Mouse (Mus musculus): ENCODE results near the gene Rab15. TPM values are rescaled to one million over a fixed set of nuclear protein-coding genes. Genes with fewer than 3 reads are reported as not detected.
"Not testable (repeated sequence)": the region's sequence is repeated elsewhere in the genome, so short reads cannot be mapped to it uniquely, and the experiment has no call there.

Rab15 gene
- 25.1 and 27.8 TPM in 2 replicates for polyA plus RNA-seq (2016; fragmentation: Nextera tagmentation; extraction: Ambion mirVana)

- 2% methylated on average over 17 of the region's 17 CpGs for WGBS
- Histone ChIP-seq H3K27me3 (peaks cover 37% of the 10 kb centered on the region), H3K9me3 (replicated peaks) (no peaks in the 10 kb centered on the region), H3K36me3 (no peaks in the 10 kb centered on the region), H3K4me2 (replicated peaks) (peak within 1 kb of the TSS; percentile 87), H3K4me1 (peaks cover 25% of the 10 kb centered on the region), H3K27ac (peak within 1 kb of the TSS; percentile 84), H3K9ac (peak within 1 kb of the TSS; percentile 89), H3K4me3 (peak within 1 kb of the TSS; percentile 73)
- peak; percentile 55 for ATAC-seq (ENCODE audit: low FRiP score)
Observed at GRCm38 (mm10) chr12:76822651-76823041, at the start of gene Rab15. Gene Rab15, minus strand, starts transcription at chr12:76822908.

- no peak for ATAC-seq (ENCODE audit: low FRiP score)
- WGBS = 88% methylated on average over 7 of the region's 7 CpGs
Observed at GRCm38 (mm10) chr12:76869561-76869960, 46.9 kb upstream of the Rab15 start.

GRCm38 (mm10) chr12:76868463-76869198 is 45.9 kb upstream of the Rab15 start:
- H3K4me3 ChIP-seq = no peak overlapping the region
- WGBS = 73% methylated on average over 14 of the region's 14 CpGs
- no peaks in the 10 kb centered on the region for H3K36me3 ChIP-seq
- no peak for ATAC-seq (ENCODE audit: low FRiP score)
- no peak overlapping the region for H3K9ac ChIP-seq
- no peak overlapping the region for H3K4me2 ChIP-seq (replicated peaks)
- no peaks in the 10 kb centered on the region for H3K4me1 ChIP-seq
- no peaks in the 10 kb centered on the region for H3K27me3 ChIP-seq
- no peaks in the 10 kb centered on the region for H3K9me3 ChIP-seq (replicated peaks)
- H3K27ac ChIP-seq = no peak overlapping the region

More at GRCm38 (mm10) chr12:76869561-76869960, 46.9 kb upstream of the Rab15 start:
- Histone ChIP-seq H3K9me3 (replicated peaks) (no peaks in the 10 kb centered on the region), H3K4me3 (no peak overlapping the region), H3K4me1 (no peaks in the 10 kb centered on the region), H3K4me2 (replicated peaks) (no peak overlapping the region), H3K27ac (no peak overlapping the region), H3K36me3 (no peaks in the 10 kb centered on the region), H3K9ac (no peak overlapping the region), H3K27me3 (no peaks in the 10 kb centered on the region)

- no peak overlapping the region for H3K27ac ChIP-seq
- no peaks in the 10 kb centered on the region for H3K4me1 ChIP-seq
- no peaks in the 10 kb centered on the region for H3K36me3 ChIP-seq
- 64% methylated on average over 10 of the region's 10 CpGs for WGBS
- H3K9ac ChIP-seq = no peak overlapping the region
- H3K4me3 ChIP-seq = no peak overlapping the region
- H3K9me3 ChIP-seq (replicated peaks) = no peaks in the 10 kb centered on the region
- no peak overlapping the region for H3K4me2 ChIP-seq (replicated peaks)
- no peak for ATAC-seq (ENCODE audit: low FRiP score)
- no peaks in the 10 kb centered on the region for H3K27me3 ChIP-seq
Observed at GRCm38 (mm10) chr12:76867586-76868280, 45.0 kb upstream of the Rab15 start.

GRCm38 (mm10) chr12:76865266-76865665 is 42.6 kb upstream of the Rab15 start:
- no peak for ATAC-seq (ENCODE audit: low FRiP score)
- Histone ChIP-seq H3K27ac (no peak overlapping the region), H3K9me3 (replicated peaks) (no peaks in the 10 kb centered on the region), H3K9ac (no peak overlapping the region), H3K4me1 (no peaks in the 10 kb centered on the region), H3K4me3 (no peak overlapping the region), H3K4me2 (replicated peaks) (no peak overlapping the region), H3K36me3 (no peaks in the 10 kb centered on the region), H3K27me3 (no peaks in the 10 kb centered on the region)
- 68% methylated on average over 13 of the region's 13 CpGs for WGBS

GRCm38 (mm10) chr12:76863651-76864050 is 40.9 kb upstream of the Rab15 start:
- no peaks in the 10 kb centered on the region for H3K4me1 ChIP-seq
- no peak overlapping the region for H3K27ac ChIP-seq
- H3K9me3 ChIP-seq (replicated peaks) = no peaks in the 10 kb centered on the region; the same call in 1 of the 2 replicates
- H3K27me3 ChIP-seq = no peaks in the 10 kb centered on the region
- WGBS = 74% methylated on average over 11 of the region's 11 CpGs
- no peak overlapping the region for H3K4me3 ChIP-seq
- no peak overlapping the region for H3K4me2 ChIP-seq (replicated peaks)
- no peaks in the 10 kb centered on the region for H3K36me3 ChIP-seq
- ATAC-seq (ENCODE audit: low FRiP score) = no peak
- H3K9ac ChIP-seq = no peak overlapping the region

GRCm38 (mm10) chr12:76858788-76859187 is 36.1 kb upstream of the Rab15 start:
- WGBS = 83% methylated on average over 6 of the region's 6 CpGs

GRCm38 (mm10) chr12:76857087-76857486 is 34.4 kb upstream of the Rab15 start:
- Histone ChIP-seq H3K4me2 (replicated peaks) (no peak overlapping the region), H3K27me3 (no peaks in the 10 kb centered on the region), H3K4me1 (peaks cover 6% of the 10 kb centered on the region; the same call in 1 of the 2 replicates), H3K9ac (no peak overlapping the region), H3K27ac (no peak overlapping the region), H3K9me3 (replicated peaks) (no peaks in the 10 kb centered on the region; the same call in 1 of the 2 replicates), H3K4me3 (no peak overlapping the region), H3K36me3 (no peaks in the 10 kb centered on the region)
- 82% methylated on average over 10 of the region's 10 CpGs for WGBS
- ATAC-seq (ENCODE audit: low FRiP score) = no peak

More at GRCm38 (mm10) chr12:76858788-76859187, 36.1 kb upstream of the Rab15 start:
- not testable (repeated sequence) for H3K36me3 ChIP-seq; H3K4me3 ChIP-seq; H3K9me3 ChIP-seq (replicated peaks); H3K27me3 ChIP-seq; H3K9ac ChIP-seq; H3K4me2 ChIP-seq (replicated peaks); ATAC-seq (ENCODE audit: low FRiP score); H3K27ac ChIP-seq; H3K4me1 ChIP-seq

- H3K4me3 ChIP-seq = no peak overlapping the region
- H3K36me3 ChIP-seq = no peaks in the 10 kb centered on the region
- H3K9ac ChIP-seq = no peak overlapping the region
- WGBS = 86% methylated on average over 1 of the region's 1 CpGs
- no peak overlapping the region for H3K4me2 ChIP-seq (replicated peaks)
- no peak overlapping the region; the same call in 1 of the 2 replicates for H3K27ac ChIP-seq
- peaks cover 6% of the 10 kb centered on the region; the same call in 1 of the 2 replicates for H3K4me1 ChIP-seq
- no peak for ATAC-seq (ENCODE audit: low FRiP score)
- no peaks in the 10 kb centered on the region for H3K27me3 ChIP-seq
- no peaks in the 10 kb centered on the region for H3K9me3 ChIP-seq (replicated peaks)
Observed at GRCm38 (mm10) chr12:76853378-76854142, 30.9 kb upstream of the Rab15 start.

GRCm38 (mm10) chr12:76852419-76852818 is 29.7 kb upstream of the Rab15 start:
- Histone ChIP-seq H3K4me3 (no peak overlapping the region), H3K27me3 (no peaks in the 10 kb centered on the region), H3K36me3 (no peaks in the 10 kb centered on the region), H3K4me2 (replicated peaks) (no peak overlapping the region), H3K9me3 (replicated peaks) (no peaks in the 10 kb centered on the region), H3K9ac (no peak overlapping the region), H3K27ac (no peak overlapping the region), H3K4me1 (peaks cover 6% of the 10 kb centered on the region; the same call in 1 of the 2 replicates)
- ATAC-seq (ENCODE audit: low FRiP score) = no peak
- 90% methylated on average over 2 of the region's 2 CpGs for WGBS

- Histone ChIP-seq H3K4me3 (no peak overlapping the region), H3K27me3 (no peaks in the 10 kb centered on the region), H3K4me1 (no peaks in the 10 kb centered on the region), H3K9ac (no peak overlapping the region), H3K9me3 (replicated peaks) (no peaks in the 10 kb centered on the region), H3K27ac (no peak overlapping the region), H3K4me2 (replicated peaks) (no peak overlapping the region), H3K36me3 (no peaks in the 10 kb centered on the region)
- WGBS = 91% methylated on average over 15 of the region's 15 CpGs
- ATAC-seq (ENCODE audit: low FRiP score) = no peak
Observed at GRCm38 (mm10) chr12:76844346-76845061, 21.8 kb upstream of the Rab15 start.

Measured in hindbrain, embryonic 12.5 days (tissue).